Mouse (Mus musculus) ES-Bruce4 (cell line): ENCODE data around the gene Tanc1.

ENCODE experiments used
- CTCF ChIP-seq: IDR thresholded peaks from one replicate; pipeline ENCODE4 v1.8.1; 2011; ENCODE audit warnings: low read depth, low read length
- POLR2A ChIP-seq: IDR thresholded peaks from one replicate; pipeline ENCODE4 v1.8.1; 2011; ENCODE audit warnings: low read length; ENCODE audit not compliant: insufficient read depth

DNA sequence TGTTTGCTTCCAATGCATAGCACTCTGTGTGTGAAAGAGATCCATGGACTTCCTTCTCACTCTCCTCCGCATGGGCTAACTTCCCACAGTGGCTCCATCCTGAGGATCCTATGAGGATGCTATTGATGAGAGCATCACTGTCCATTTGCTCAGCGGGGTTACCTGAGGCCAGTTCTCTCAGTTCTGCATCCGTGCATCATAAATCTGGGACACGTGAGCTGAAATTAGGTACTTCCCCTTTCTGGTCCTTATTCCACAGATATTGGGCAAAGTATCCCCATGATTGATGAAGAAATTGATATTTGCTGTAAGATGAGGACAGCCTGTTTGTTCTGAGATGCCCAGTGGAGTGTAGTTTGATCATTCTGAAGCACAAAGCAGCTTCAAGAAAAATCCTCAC, 156.1 kb downstream of the Tanc1 start:
- TF ChIP-seq CTCF (no peak), POLR2A (no peak)
